Mouse (Mus musculus) liver, adult 2 months (tissue): ENCODE measurements around the gene Mthfd1. TPM values are rescaled to one million over a fixed set of nuclear protein-coding genes. Genes with fewer than 3 reads are reported as not detected.

ENCODE experiments used
- DNase-seq: peaks from one replicate; pipeline ENCODE4 v3.0.0-alpha.2; 2011; ENCODE audit warnings: low read depth, low spot score; ENCODE audit errors: extremely low read depth
- H3K27ac ChIP-seq: fragments of 200-500 bp; replicated peaks from 2 replicates; pipeline ENCODE4 v1.5.1; 2012; ENCODE audit warnings: low read depth, mild to moderate bottlenecking, control low read depth, inconsistent platforms, low read length; ENCODE audit not compliant: insufficient read depth
- H3K27me3 ChIP-seq: fragments of 200-500 bp; 2 replicates; pipeline ENCODE4 v1.6.1; 2012; ENCODE audit warnings: mild to moderate bottlenecking, moderate library complexity, low read length, inconsistent platforms; ENCODE audit not compliant: control insufficient read depth, insufficient read depth
- H3K36me3 ChIP-seq: fragments of 200-500 bp; 2 replicates; pipeline ENCODE4 v1.6.1; 2012; ENCODE audit warnings: low read length, inconsistent platforms; ENCODE audit not compliant: control insufficient read depth, insufficient read depth
- H3K4me1 ChIP-seq: fragments of 200-500 bp; 2 replicates; pipeline ENCODE4 v1.6.1; 2011; ENCODE audit warnings: low read length; ENCODE audit not compliant: control insufficient read depth, insufficient read depth
- H3K4me3 ChIP-seq: fragments of 200-500 bp; 2 replicates; pipeline ENCODE4 v1.5.1; 2011; ENCODE audit warnings: low read depth, mild to moderate bottlenecking, control low read depth, low read length, moderate library complexity; ENCODE audit not compliant: insufficient read depth
- H3K79me2 ChIP-seq: fragments of 200-500 bp; 2 replicates; pipeline ENCODE4 v1.6.1; 2012; ENCODE audit warnings: inconsistent platforms, mild to moderate bottlenecking, low read length, moderate library complexity; ENCODE audit not compliant: control insufficient read depth, insufficient read depth
- H3K9ac ChIP-seq: fragments of 200-500 bp; 2 replicates; pipeline ENCODE4 v1.6.1; 2012; ENCODE audit warnings: low read depth, mild to moderate bottlenecking, control low read depth, inconsistent platforms, low read length
- CTCF ChIP-seq: fragments of 200-500 bp; IDR thresholded peaks from 2 replicates; pipeline ENCODE4 v1.5.1; 2011; ENCODE audit warnings: low read depth, low read length, control low read depth
- POLR2A ChIP-seq: fragments of 200-500 bp; IDR thresholded peaks from 2 replicates; pipeline ENCODE4 v1.6.1; 2011; ENCODE audit warnings: low read length, control low read depth; ENCODE audit not compliant: insufficient read depth; ENCODE audit errors: extremely low read depth
- WGBS: fragments of 180-500 bp; shearing (Covaris S2); methylation state at CpG from one replicate; pipeline ENCODE4 v1.1.7; 2018; 5-methylcytosine and 5-hydroxymethylcytosine counted together
- polyA plus RNA-seq: library from polyadenylated mRNA; depleted of rRNA; stranded (reverse); fragments of >200 nt; gene quantifications from 2 replicates; pipeline ENCODE4 v1.2.3, GENCODE M21; 2012
- total RNA-seq: library from RNA; depleted of rRNA; stranded (reverse); fragments of >200 nt; gene quantifications from 2 replicates; pipeline ENCODE4 v1.2.3, GENCODE M21; 2014

Mthfd1 gene
- total and polyA plus RNA-seq, 2 experiments, result 112 to 188 TPM

DNA sequence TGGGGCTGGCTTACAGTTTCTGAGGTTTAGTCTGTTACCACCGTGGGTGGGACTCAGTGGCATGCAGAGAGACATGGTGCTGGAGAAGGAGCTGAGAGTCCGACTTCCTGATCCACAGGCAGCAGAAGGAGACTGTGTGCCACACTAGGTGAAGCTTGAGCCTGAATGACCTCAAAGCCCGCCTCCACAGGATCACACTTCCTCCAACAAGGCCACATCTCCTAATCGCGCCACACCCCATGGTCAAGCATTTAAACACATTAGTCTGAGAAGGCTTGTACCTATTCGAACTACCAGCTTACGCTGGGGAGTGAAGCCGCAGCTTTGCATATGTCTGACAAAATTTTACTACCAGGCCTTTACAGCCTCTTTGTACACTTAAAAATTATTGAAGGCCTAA is 50.0 kb downstream of the Mthfd1 start:
- H3K4me1 ChIP-seq, result no peaks in the 10 kb centered on the region
- no peaks in the 10 kb centered on the region for H3K79me2 ChIP-seq
- no peaks in the 10 kb centered on the region for H3K27me3 ChIP-seq
- H3K9ac ChIP-seq, result no peak overlapping the region
- no peak overlapping the region for H3K27ac ChIP-seq
- DNase-seq, result no peak
- H3K4me3 ChIP-seq, result no peak overlapping the region
- peaks cover 57% of the 10 kb centered on the region for H3K36me3 ChIP-seq
- no peak for TF ChIP-seq POLR2A
- no peak for TF ChIP-seq CTCF
- WGBS, result 95% methylated on average over 8 of the region's 8 CpGs

DNA sequence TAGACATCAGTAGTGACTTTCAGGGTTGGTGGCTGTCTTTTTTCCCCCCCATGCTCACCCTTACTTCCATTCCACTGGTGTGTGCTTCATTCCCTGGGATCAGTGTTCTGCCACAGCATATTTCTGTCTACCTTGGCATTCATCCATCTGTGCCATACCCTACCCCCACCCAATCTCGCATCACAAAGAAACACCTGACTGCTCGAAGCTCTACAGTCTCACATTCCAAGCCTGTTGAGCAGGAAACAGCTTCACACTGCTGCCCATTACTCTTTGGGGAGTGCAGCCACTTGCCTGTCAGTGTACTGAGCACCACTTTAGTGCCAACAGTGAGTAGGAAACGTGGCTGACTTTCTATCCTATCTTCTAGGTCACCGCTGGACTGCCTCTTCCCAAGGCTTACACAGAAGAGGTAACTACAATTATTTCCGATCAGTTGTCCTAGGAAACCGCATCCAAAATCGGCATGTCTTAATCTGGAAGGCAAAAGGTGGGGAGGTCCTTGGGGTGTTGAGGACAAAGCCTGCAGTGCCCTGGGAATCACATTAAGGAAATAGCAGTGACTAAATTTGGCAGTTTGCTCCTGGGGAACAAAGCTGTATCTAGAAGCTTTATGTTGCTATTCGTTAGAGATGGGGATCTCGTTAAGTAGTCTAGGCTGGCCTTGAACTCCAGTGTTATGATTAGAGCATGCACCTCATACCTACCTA is 51.9 kb downstream of the Mthfd1 start:
- Histone ChIP-seq H3K4me1 (no peaks in the 10 kb centered on the region), H3K36me3 (peaks cover 43% of the 10 kb centered on the region), H3K27me3 (no peaks in the 10 kb centered on the region), H3K27ac (no peak overlapping the region), H3K4me3 (no peak overlapping the region), H3K9ac (no peak overlapping the region), H3K79me2 (no peaks in the 10 kb centered on the region)
- DNase-seq, result no peak
- TF ChIP-seq CTCF (no peak), POLR2A (no peak)
- 86% methylated on average over 9 of the region's 9 CpGs for WGBS

DNA sequence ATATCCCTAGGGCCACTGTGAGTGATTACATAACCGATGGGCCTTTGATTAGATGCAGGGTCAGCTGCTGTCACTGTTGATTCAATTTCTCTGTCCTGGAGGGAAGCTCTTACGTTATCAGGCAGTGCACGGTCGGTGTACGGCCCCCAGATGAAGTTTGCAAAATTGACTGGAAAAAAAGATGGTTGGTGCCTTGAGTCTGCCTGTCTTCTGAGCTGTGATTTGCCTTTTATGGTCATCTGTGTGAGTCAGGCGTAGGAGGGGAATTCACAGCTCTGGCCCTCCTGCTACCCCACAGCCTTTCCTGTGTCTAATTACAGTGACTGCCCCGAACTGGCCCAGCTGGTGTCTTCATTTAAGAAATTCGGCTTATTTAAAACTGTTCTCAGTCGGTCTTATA is 52.9 kb downstream of the Mthfd1 start:
- Histone ChIP-seq H3K79me2 (no peaks in the 10 kb centered on the region), H3K4me1 (no peaks in the 10 kb centered on the region), H3K4me3 (no peak overlapping the region), H3K9ac (no peak overlapping the region), H3K27ac (no peak overlapping the region), H3K27me3 (no peaks in the 10 kb centered on the region), H3K36me3 (peaks cover 48% of the 10 kb centered on the region)
- DNase-seq, result no peak
- no peak for TF ChIP-seq CTCF
- TF ChIP-seq POLR2A, result no peak
- 65% methylated on average over 9 of the region's 9 CpGs for WGBS

DNA sequence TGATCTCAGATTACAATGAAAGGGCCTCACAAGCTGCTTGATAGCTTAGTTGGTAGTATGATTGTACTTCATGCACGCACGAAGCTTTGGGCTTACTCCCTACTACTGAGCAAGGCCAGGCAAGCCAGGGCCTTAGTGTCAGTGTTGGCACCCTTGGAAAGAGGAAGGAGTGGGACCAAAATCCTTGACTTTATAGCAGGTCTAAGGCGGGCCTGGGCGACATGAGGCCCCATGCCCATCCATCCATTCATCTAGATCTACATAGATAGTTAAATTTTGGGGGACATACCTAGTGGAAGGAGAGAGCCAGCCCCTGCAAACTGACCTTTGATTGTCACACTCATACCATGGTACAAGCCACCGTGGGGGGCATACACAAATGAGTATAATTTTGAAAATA is 53.3 kb downstream of the Mthfd1 start:
- H3K4me3 ChIP-seq, result no peak overlapping the region
- no peaks in the 10 kb centered on the region for H3K4me1 ChIP-seq
- DNase-seq, result no peak
- H3K27ac ChIP-seq, result no peak overlapping the region
- no peaks in the 10 kb centered on the region for H3K79me2 ChIP-seq
- H3K36me3 ChIP-seq, result peaks cover 50% of the 10 kb centered on the region
- 95% methylated on average over 5 of the region's 5 CpGs for WGBS
- H3K9ac ChIP-seq, result no peak overlapping the region
- TF ChIP-seq POLR2A (no peak), CTCF (no peak)
- H3K27me3 ChIP-seq, result no peaks in the 10 kb centered on the region

DNA sequence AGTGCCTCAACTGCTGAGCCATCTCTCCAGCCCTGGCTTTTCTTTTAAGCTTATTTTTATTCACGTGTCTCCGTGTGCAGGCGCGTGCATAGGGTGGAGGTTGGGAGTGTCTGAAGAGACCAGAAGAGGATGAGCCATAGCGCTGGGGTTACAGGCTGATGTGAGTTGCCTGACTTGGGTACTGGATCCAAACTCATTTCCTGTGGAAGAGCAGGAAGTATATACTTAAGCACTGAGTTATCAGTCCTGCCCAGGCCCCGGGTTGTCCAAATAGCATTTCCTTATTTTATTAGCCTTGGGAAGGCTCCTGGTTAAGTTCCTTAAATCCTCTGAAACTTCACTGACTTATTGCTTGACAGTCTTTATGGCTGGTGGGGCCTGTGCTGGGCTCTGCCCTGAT is 54.9 kb downstream of the Mthfd1 start:
- no peak for TF ChIP-seq CTCF
- no peak for TF ChIP-seq POLR2A
- Histone ChIP-seq H3K9ac (no peak overlapping the region), H3K36me3 (peaks cover 56% of the 10 kb centered on the region), H3K27me3 (no peaks in the 10 kb centered on the region), H3K79me2 (no peaks in the 10 kb centered on the region), H3K4me3 (no peak overlapping the region), H3K27ac (no peak overlapping the region), H3K4me1 (no peaks in the 10 kb centered on the region)
- DNase-seq, result no peak
- WGBS, result 75% methylated on average over 6 of the region's 6 CpGs

DNA sequence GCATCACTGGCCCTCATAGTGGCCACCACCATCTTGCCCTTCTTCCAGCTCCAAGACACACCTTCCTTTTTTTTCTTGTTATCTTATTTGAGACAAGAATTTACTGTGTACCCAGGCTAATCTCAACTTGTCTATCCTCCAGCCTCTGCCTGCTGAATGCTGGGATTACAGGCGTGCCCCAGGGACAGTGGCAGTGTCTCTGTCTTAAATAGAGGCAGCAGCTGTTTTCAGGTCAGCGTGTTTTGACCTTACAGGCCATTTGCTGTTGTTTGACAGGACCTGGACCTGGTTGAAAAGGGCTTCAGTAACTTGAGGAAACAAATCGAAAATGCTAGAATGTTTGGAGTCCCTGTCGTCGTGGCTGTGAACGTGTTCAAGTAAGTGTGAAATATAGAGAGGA is 55.5 kb downstream of the Mthfd1 start:
- Histone ChIP-seq H3K9ac (no peak overlapping the region), H3K4me3 (no peak overlapping the region), H3K27me3 (no peaks in the 10 kb centered on the region), H3K4me1 (no peaks in the 10 kb centered on the region), H3K36me3 (peaks cover 62% of the 10 kb centered on the region), H3K27ac (no peak overlapping the region), H3K79me2 (no peaks in the 10 kb centered on the region)
- WGBS, result 82% methylated on average over 6 of the region's 6 CpGs
- TF ChIP-seq CTCF (no peak), POLR2A (no peak)
- DNase-seq, result no peak
